Mouse (Mus musculus) C2C12 (cell line): ENCODE measurements around the gene Insig1. TPM values are rescaled to one million over a fixed set of nuclear protein-coding genes. Genes with fewer than 3 reads are reported as not detected.

Experiments
- H3K27me3 ChIP-seq: one replicate; pipeline ENCODE4 v1.6.1; 2011; ENCODE audit not compliant: control insufficient read depth, insufficient read depth, insufficient read length
- H3K36me3 ChIP-seq: one replicate; pipeline ENCODE4 v1.6.1; 2011; ENCODE audit not compliant: control insufficient read depth, insufficient read depth
- H3K4me3 ChIP-seq: one replicate; pipeline ENCODE4 v1.5.1; 2011; ENCODE audit warnings: mild to moderate bottlenecking, control low read depth; ENCODE audit not compliant: poor library complexity, insufficient read depth, severe bottlenecking
- H3K79me2 ChIP-seq: one replicate; pipeline ENCODE4 v1.6.1; 2011; ENCODE audit not compliant: control insufficient read depth, insufficient read depth
- H3K79me3 ChIP-seq: one replicate; pipeline ENCODE4 v1.6.1; 2011; ENCODE audit warnings: low read depth, control low read depth
- H3ac ChIP-seq: one replicate; pipeline ENCODE3; 2011; ENCODE audit warnings: low read depth; ENCODE audit not compliant: control insufficient read depth, insufficient read length
- CEBPB ChIP-seq: IDR thresholded peaks from one replicate; pipeline ENCODE4 v1.6.1; 2011; ENCODE audit warnings: low read depth, mild to moderate bottlenecking, control low read depth, moderate library complexity
- CTCF ChIP-seq: IDR thresholded peaks from one replicate; pipeline ENCODE4 v1.5.1; 2011; ENCODE audit not compliant: control insufficient read depth, insufficient read depth, insufficient read length
- FOSL1 ChIP-seq: IDR thresholded peaks from one replicate; pipeline ENCODE4 v1.8.0; 2011; ENCODE audit warnings: mild to moderate bottlenecking, low read length; ENCODE audit not compliant: poor library complexity, insufficient read depth, severe bottlenecking
- MAX ChIP-seq: IDR thresholded peaks from one replicate; pipeline ENCODE4 v1.6.1; 2011; ENCODE audit warnings: mild to moderate bottlenecking, control low read depth
- MYOD1 ChIP-seq: IDR thresholded peaks from one replicate; pipeline ENCODE4 v1.6.1; 2011; ENCODE audit warnings: low read depth; ENCODE audit not compliant: control insufficient read depth, insufficient read length
- MYOG ChIP-seq: IDR thresholded peaks from one replicate; pipeline ENCODE4 v1.6.1; 2011; ENCODE audit not compliant: control insufficient read depth, insufficient read length; ENCODE audit errors: extremely low read depth
- USF1 ChIP-seq: IDR thresholded peaks from one replicate; pipeline ENCODE4 v1.6.1; 2011; ENCODE audit warnings: low read depth, mild to moderate bottlenecking, control low read depth, moderate library complexity
- long read RNA-seq, 2 experiments: library from polyadenylated mRNA; unstranded; transcript quantifications; one replicate each; pipeline ENCODE4 v2.0.0; 2019 to 2020
- polyA plus RNA-seq: library from polyadenylated mRNA; unstranded; fragments of >200 nt; fragmentation: generic; extraction: Trizol; gene quantifications from one replicate; pipeline ENCODE4 v1.2.1, GENCODE M21; 2012; ENCODE audit warnings: missing spikeins

Gene Insig1
- polyA plus RNA-seq = 48.8 TPM
- long read RNA-seq, experiment 1, transcript Insig1-201 (5 exons, 2,697 nt) = major isoform, 78 of 134 reads
- long read RNA-seq, experiment 1, partial matches to known transcripts = 53 of 134 reads
- long read RNA-seq, experiment 1, other reads (novel, unspliced or antisense) = 3 of 134 reads
- long read RNA-seq, experiment 2, transcript Insig1-201 (5 exons, 2,697 nt) = major isoform, 424 of 440 reads
- long read RNA-seq, experiment 2, partial matches to known transcripts = 1 of 440 reads
- long read RNA-seq, experiment 2, other reads (novel, unspliced or antisense) = 15 of 440 reads

DNA sequence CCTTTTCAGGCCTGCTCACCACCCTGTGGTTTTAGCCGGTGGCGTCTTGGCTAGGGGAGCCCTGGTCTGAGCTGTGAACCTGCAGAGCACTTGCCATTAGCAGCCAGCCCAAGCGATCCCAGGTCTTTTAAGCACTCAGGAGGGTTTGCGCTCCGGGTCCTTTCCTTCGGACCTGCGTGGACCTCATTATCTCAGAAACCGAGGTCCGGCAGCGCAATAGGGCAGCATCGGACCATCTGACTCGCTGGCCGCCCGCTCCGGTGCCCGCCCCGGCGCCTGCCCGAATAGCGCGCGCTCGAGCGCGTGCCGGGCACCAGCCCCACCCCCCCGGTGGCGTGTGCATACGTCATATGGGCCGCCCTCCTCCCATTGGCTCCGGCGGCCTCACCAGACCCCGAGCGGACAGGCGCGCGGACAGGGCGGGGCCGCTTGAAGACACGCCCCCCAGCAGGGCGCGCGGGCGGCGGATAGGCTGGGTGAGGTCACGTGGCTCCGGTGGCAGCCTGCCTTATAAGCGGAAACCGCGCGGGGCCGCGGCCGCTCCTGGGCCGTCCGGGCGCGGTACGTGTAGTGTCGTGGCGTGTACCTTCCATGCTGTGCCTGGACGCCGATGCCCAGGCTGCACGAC is at the start of gene Insig1:
Gene Insig1, plus strand, starts transcription at position 536 of the 628 bp plus-strand sequence.
- Histone ChIP-seq H3K27me3 (no peaks in the 10 kb centered on the region), H3K79me3 (peaks cover 19% of the 10 kb centered on the region), H3ac (peak within 1 kb of the TSS; percentile 68), H3K36me3 (peaks cover 34% of the 10 kb centered on the region), H3K79me2 (peaks cover 28% of the 10 kb centered on the region), H3K4me3 (peak within 1 kb of the TSS; percentile 59)
- no peak for TF ChIP-seq MAX
- TF ChIP-seq USF1 = peak; percentile 86

DNA sequence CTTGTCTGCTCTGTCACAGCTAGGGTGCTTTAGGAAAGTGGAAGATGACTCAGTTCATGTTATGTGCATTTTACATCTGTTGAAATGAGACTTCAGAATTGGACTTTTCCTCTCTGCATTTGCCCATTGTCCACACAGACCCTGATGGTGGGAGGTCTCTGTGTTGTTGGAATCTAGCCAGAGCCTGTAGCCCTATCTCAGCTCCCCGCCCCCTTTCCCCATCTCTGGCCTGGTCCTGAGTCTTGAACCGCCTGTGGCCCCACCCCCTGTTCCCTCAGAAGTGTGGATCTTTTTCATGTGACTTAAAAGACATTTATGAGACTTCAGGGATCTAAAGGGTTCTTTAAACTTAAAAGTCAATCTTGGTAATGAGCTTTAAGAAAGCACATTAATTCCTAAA is 47.7 kb upstream of the Insig1 start:
- no peaks in the 10 kb centered on the region for H3K79me2 ChIP-seq
- H3K27me3 ChIP-seq = no peaks in the 10 kb centered on the region
- no peaks in the 10 kb centered on the region for H3K36me3 ChIP-seq
- no peak overlapping the region for H3ac ChIP-seq
- no peaks in the 10 kb centered on the region for H3K79me3 ChIP-seq
- no peak overlapping the region for H3K4me3 ChIP-seq
- TF ChIP-seq CTCF (no peak), MYOG (no peak), FOSL1 (no peak), USF1 (no peak), CEBPB (no peak), MYOD1 (no peak), MAX (no peak)

DNA sequence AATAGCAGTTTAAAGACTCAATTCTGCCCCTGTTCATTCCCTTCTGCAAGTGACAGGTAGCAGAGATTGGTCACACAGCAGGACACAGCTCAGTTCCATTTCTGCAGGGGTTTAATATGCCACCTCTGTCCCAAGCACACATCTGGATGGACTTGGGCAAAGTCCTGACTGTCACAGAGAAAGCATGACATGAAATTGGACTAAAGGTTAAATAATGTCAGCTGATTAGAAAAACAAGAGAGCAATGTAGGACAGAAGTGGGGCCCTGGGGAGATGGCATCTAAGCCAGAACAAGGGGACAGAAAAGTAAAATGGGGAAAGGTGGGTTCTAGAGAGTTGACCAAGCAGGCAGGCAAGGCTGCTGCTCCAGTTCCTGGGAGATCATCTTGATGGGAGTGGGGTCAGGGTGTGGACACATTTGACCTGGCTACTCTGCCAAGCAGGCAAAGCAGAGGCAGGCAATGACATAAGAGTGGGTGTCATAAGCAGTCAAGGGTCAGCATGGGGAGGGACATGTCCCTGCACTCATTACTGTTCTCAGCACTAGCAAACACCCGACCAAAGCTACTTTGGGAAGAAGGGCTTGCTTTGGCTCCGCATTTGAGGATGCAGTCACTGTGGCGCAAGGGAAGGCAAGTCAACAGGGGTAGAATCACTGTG is 39.5 kb upstream of the Insig1 start:
- no peak overlapping the region for H3K4me3 ChIP-seq
- no peaks in the 10 kb centered on the region for H3K27me3 ChIP-seq
- no peak overlapping the region for H3ac ChIP-seq
- TF ChIP-seq MYOG (no peak), MAX (no peak), CTCF (no peak), FOSL1 (no peak)
- no peaks in the 10 kb centered on the region for H3K79me2 ChIP-seq
- no peaks in the 10 kb centered on the region for H3K79me3 ChIP-seq
- H3K36me3 ChIP-seq = no peaks in the 10 kb centered on the region

DNA sequence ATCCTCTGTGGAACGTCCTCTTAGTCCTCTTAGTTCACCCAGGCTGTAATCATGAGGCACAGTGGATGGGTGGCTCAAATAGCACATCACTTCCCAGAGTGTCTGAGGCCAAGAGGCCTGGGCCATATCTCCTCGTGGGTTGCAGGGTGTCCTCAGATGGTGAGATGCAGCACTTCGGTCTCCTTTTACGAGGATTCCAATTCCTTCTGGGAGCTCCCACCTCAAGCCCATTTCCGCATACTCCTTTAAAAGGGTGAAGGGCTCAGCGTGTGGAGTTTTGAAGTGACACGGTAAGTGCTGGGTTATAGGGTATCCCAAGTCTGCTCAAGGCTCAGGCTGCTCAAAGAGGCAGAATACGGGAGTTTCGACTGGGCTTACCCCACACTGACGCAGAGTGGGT is 38.3 kb upstream of the Insig1 start:
- H3K79me2 ChIP-seq = no peaks in the 10 kb centered on the region
- no peaks in the 10 kb centered on the region for H3K27me3 ChIP-seq
- no peaks in the 10 kb centered on the region for H3K79me3 ChIP-seq
- no peak overlapping the region for H3ac ChIP-seq
- H3K36me3 ChIP-seq = no peaks in the 10 kb centered on the region
- H3K4me3 ChIP-seq = no peak overlapping the region
- TF ChIP-seq MYOD1 (no peak), CEBPB (no peak), FOSL1 (no peak), CTCF (no peak), USF1 (no peak), MAX (no peak), MYOG (no peak)

DNA sequence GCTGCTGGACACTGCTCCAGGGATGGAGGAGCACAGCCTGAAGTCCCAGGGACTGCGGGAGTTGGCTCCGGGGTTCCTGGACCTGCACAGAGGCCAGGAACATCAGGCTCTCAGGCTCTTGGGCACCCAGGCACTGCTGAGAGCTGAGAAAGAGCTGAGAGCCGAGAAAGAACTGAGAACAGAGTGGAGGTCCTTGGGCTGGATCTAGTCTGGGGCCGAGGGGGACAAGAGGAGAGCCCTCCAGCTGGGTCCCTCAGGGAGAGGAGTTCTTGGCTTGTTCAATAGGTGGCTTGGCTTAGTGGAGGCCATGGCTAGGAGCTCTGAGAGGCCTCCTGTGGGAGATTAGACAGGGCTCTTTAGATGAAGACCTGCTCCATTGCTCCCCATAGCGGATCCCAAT is 37.9 kb upstream of the Insig1 start:
- Histone ChIP-seq H3K79me2 (no peaks in the 10 kb centered on the region), H3K4me3 (no peak overlapping the region), H3K27me3 (no peaks in the 10 kb centered on the region), H3K79me3 (no peaks in the 10 kb centered on the region), H3ac (no peak overlapping the region), H3K36me3 (no peaks in the 10 kb centered on the region)
- TF ChIP-seq MYOD1 (no peak), MYOG (no peak), MAX (no peak), CEBPB (no peak), USF1 (no peak), FOSL1 (no peak), CTCF (no peak)
